Mouse (Mus musculus) megakaryocyte-erythroid progenitor cell, adult 5-6 weeks (primary cell): ENCODE results near the gene Serpinb3a. TPM values are rescaled to one million over a fixed set of nuclear protein-coding genes. Genes with fewer than 3 reads are reported as not detected.
"Not testable (repeated sequence)": the region's sequence is repeated elsewhere in the genome, so short reads cannot be mapped to it uniquely, and the experiment has no call there.

Source experiments
- ATAC-seq: replicated peaks from 2 replicates; pipeline ENCODE4 v1.8.0; 2016; ENCODE audit warnings: mild to moderate bottlenecking, inconsistent platforms; ENCODE audit not compliant: severe bottlenecking, poor library complexity, low FRiP score, low TSS enrichment
- total RNA-seq, 2 experiments: library from RNA; stranded (forward) in 1 of 2; stranded (reverse) in 1 of 2; fragments of 200-1000, 215-1000 nt in 1 of 2; fragments of >200 nt in 1 of 2; fragmentation: Nextera tagmentation in 1 of 2; gene quantifications; 2 replicates each; pipeline ENCODE4 v1.2.3; 2014 to 2017

Serpinb3a gene
- total RNA-seq (2014; fragmentation: Nextera tagmentation) (not detected in 2 replicates), total RNA-seq (2017) (not detected in 2 replicates)

DNA sequence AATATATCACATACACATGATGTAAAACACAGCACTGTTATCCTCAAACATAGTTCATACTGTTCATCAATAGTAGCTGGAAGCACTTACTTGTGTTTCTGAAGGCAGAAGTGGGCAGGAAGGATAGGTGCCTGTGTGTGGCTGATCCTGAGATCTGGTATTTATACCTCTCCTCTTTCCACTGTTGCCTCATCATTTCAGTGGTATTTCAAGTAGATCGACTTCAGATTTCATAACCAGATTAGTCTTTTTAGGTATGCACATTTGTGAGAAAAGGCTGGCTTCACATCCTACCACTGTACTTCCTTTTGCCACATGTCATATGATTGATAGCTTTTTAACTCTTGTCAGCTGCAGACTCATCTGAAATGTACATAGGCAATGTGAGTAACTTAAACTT, at the start of gene Serpinb3a:
TSS of gene Serpinb3a (minus strand) at position 101 of the 400 bp plus-strand sequence.
- ATAC-seq: no peak

- no peak for ATAC-seq
These were observed 46.3 kb upstream of the Serpinb3a start for GRCm38 (mm10) chr1:107098417-107098816.

DNA sequence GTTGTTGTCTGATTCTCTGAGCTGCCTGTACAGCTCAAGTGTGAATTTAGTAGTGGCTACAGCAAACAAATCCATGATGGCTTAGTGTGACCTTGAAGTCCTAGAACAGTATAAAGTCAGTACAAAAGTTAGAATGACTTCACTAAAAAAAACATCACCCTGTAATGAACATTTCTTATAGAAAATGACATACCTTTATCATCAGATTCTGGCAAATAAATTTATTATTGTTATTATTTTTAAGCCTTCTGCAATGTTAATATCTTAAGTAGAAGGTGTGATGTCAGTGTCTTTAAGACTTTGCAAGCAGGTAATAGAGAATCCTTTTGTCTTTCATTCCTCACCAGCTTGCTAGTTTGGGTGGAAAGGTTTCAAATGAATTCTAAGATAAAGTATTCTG, 31.3 kb upstream of the Serpinb3a start, which contains the start of gene Serpinb3d:
TSS of gene Serpinb3d (minus strand) at position 101 of the 400 bp plus-strand sequence.
- ATAC-seq: no peak

DNA sequence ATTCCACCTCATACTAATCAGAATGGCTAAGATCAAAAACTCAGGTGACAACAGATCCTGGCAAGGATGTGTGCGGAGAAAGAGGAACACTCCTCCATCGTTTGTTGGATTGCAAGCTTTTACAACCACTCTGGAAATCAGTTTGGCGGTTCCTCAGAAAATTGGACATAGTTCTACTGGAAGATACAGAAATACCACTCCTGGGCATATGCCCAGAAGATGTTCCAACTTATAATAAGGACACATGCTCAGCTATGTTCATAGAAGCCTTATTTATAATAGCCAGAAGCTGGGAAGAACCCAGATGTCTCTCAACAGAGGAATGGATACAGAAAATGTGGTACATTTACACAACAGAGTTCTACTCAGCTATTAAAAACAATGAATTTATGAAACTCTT, 17.9 kb downstream of the Serpinb3a start:
- not testable (repeated sequence) for ATAC-seq

DNA sequence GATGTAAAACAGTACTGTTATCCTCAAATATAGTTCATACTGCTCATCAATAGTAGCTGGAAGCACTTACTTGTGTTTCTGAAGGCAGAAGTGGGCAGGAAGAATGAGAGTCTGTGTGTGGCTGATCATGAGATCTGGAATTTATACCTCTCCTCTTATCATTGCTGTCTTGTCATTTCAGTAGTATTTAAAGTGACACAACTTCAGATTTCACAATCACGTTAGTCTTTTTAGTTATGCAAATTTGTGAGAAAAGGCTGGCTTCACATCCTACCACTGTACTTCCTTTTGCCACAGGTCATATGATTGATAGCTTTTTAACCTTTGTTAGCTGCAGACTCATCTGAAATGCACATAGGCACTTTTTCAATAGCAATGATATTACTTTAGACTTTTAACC, 26.2 kb downstream of the Serpinb3a start:
- ATAC-seq: no peak

- no peak for ATAC-seq
These were observed 36.9 kb downstream of the Serpinb3a start for GRCm38 (mm10) chr1:107015210-107015609.

DNA sequence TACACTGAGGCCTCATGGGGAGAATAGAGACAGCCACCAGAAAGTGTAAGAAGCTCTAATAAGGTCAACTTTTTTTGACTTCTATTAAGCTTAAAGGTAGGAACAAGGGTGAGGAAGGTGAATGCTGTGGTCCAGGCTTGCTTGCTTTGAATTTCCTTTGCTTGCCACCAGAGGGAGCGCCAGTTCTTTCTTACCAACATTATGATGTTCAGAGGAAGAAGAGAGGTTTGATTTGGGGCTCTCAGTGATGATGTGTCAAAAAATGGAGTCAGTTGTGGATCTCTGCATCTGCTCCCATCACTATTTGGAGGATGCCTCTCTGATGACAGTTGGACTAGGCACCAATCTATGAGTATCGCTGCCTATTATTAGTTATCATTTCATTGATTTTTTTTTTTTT, 37.6 kb downstream of the Serpinb3a start:
- ATAC-seq: peak; percentile 70; the same call in 1 of the 2 replicates

DNA sequence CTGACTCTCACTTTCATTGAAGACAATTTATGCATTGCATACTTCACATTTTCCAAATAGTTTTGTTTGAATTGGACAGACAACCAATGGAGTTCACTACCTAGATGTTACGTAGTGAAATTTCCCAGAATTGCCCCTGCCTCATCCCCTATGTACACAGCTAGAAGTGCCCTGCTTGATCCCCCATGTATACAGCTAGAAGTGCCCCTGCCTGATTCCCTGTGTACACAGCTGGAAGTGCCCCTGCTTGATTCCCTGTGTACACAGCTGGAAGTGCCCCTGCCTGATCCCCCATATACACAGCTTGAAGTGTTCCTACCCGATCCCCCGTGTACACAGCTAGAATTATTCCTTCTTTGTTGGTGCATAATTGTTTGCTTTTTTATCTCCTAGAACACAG, 45.8 kb downstream of the Serpinb3a start:
- ATAC-seq: no peak

- no peak for ATAC-seq
These were observed 50.3 kb downstream of the Serpinb3a start for GRCm38 (mm10) chr1:107001754-107002153.

DNA sequence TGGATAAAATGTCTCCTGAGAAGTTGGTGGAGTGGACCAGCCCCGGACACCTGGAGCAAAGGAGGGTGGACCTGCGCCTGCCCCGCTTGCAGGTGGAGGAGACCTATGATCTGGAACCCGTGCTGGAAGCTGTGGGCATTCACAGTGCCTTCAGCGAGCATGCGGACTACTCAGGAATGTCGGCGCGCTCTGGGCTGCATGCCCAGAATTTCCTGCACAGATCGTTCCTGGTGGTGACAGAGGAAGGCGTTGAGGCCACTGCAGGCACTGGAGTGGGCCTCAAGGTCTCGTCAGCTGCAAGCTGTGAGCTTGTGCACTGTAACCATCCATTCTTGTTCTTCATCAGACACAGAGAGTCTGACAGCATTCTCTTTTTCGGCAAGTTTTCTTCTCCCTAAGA, 51.7 kb downstream of the Serpinb3a start:
- ATAC-seq: no peak

Other genes starting within 250 kb of the Serpinb3a start
- not detected in 2 replicates for gene Serpinb5, start 191.1 kb downstream of the Serpinb3a start, total RNA-seq (2014; fragmentation: Nextera tagmentation)
- gene Serpinb5, start 191.1 kb downstream of the Serpinb3a start, total RNA-seq (2017): not detected in 2 replicates
- not detected in 2 replicates for gene Serpinb12, start 117.9 kb downstream of the Serpinb3a start, total RNA-seq (2014; fragmentation: Nextera tagmentation)
- gene Serpinb12, start 117.9 kb downstream of the Serpinb3a start, total RNA-seq (2017): not detected in 2 replicates
- not detected in 2 replicates for gene Serpinb13, start 71.3 kb downstream of the Serpinb3a start, total RNA-seq (2014; fragmentation: Nextera tagmentation)
- gene Serpinb13, start 71.3 kb downstream of the Serpinb3a start, total RNA-seq (2017): not detected in 2 replicates
- not detected in 2 replicates for gene Serpinb3d, start 31.2 kb upstream of the Serpinb3a start, total RNA-seq (2014; fragmentation: Nextera tagmentation)
- not detected in 2 replicates for gene Serpinb3d, start 31.2 kb upstream of the Serpinb3a start, total RNA-seq (2017)
- gene Serpinb3b, start 226.1 kb upstream of the Serpinb3a start, total RNA-seq (2014; fragmentation: Nextera tagmentation): not detected in 2 replicates
- gene Serpinb3b, start 226.1 kb upstream of the Serpinb3a start, total RNA-seq (2017): not detected in 2 replicates
- gene Serpinb3c, start 226.1 kb upstream of the Serpinb3a start, total RNA-seq (2014; fragmentation: Nextera tagmentation): not detected in 2 replicates
- gene Serpinb3c, start 226.1 kb upstream of the Serpinb3a start, total RNA-seq (2017): not detected in 2 replicates